Mouse (Mus musculus) T-cell, adult 66 days (primary cell): ENCODE data around the gene Sp2. TPM values are rescaled to one million over a fixed set of nuclear protein-coding genes. Genes with fewer than 3 reads are reported as not detected.

Experiments
- total RNA-seq, 2 experiments: library from RNA; stranded (reverse); gene quantifications; 3 replicates in 1 of 2; 4 replicates in 1 of 2; pipeline ENCODE4 v1.2.4; 2023

Gene Sp2
- total RNA-seq, result 10 to 100 TPM; 47.1 to 50.9 TPM

GRCm38 (mm10) chr11:96982859-96983258 lies at the start of gene Sp2:
TSS of gene Sp2 (minus strand) at chr11:96982959.

GRCm38 (mm10) chr11:97029686-97030417 lies 47.1 kb upstream of the Sp2 start, which contains the start of gene Scrn2:
TSS of gene Scrn2 (plus strand) at chr11:97029938.

GRCm38 (mm10) chr11:97013121-97013670 lies 30.4 kb upstream of the Sp2 start, which contains the start of gene Sp6:
TSS of gene Sp6 (plus strand) at chr11:97013394.

GRCm38 (mm10) chr11:96943746-96944304 lies 38.9 kb downstream of the Sp2 start, which contains the start of gene Pnpo:
TSS of gene Pnpo (minus strand) at chr11:96943986.

GRCm38 (mm10) chr11:96928088-96928487 lies 54.7 kb downstream of the Sp2 start, which contains the start of gene Prr15l:
TSS of gene Prr15l (plus strand) at chr11:96928104.

GRCm38 (mm10) chr11:96916044-96916884 lies 66.5 kb downstream of the Sp2 start, which contains the start of gene Cdk5rap3:
TSS of gene Cdk5rap3 (minus strand) at chr11:96916496.

Other genes starting within 250 kb of the Sp2 start
- gene Snx11, start 205.4 kb downstream of the Sp2 start, total RNA-seq, result 10 to 100 TPM; 33.5 to 41.6 TPM
- 10 to 100 TPM; 49.8 to 64.5 TPM for gene Cbx1, start 193.8 kb downstream of the Sp2 start, total RNA-seq
- 10 to 100 TPM; 50.3 to 56.3 TPM for gene Nfe2l1, start 153.0 kb downstream of the Sp2 start, total RNA-seq
- gene Copz2, start 133.1 kb downstream of the Sp2 start, total RNA-seq, result not detected
- gene Cdk5rap3, start 66.5 kb downstream of the Sp2 start, total RNA-seq, result 10 to 100 TPM; 56.6 to 59.2 TPM
- gene Prr15l, start 54.9 kb downstream of the Sp2 start, total RNA-seq, result not detected
- 10 to 100 TPM; 17.9 to 23.9 TPM for gene Pnpo, start 39.0 kb downstream of the Sp2 start, total RNA-seq
- 1 to 10 TPM; 3.9 TPM for gene Sp6, start 30.4 kb upstream of the Sp2 start, total RNA-seq
- gene Scrn2, start 47.0 kb upstream of the Sp2 start, total RNA-seq, result 1 to 10 TPM; 3.7 to 4.2 TPM
- not detected for gene Lrrc46, start 58.4 kb upstream of the Sp2 start, total RNA-seq
- gene Mrpl10, start 58.6 kb upstream of the Sp2 start, total RNA-seq, result 10 to 100 TPM; 46.7 to 48.3 TPM
- 10 to 100 TPM; 33.4 to 33.5 TPM for gene Osbpl7, start 67.7 kb upstream of the Sp2 start, total RNA-seq
- gene Tbx21, start 132.4 kb upstream of the Sp2 start, total RNA-seq, result 10 to 100 TPM; 14.3 to 20.3 TPM
- gene Tbkbp1, start 168.5 kb upstream of the Sp2 start, total RNA-seq, result 1 to 10 TPM; 1.9 to 3.6 TPM
- gene Kpnb1, start 204.9 kb upstream of the Sp2 start, total RNA-seq, result 100 to 1,000 TPM; 165 to 185 TPM